Mouse (Mus musculus): Measurements from ENCODE around the gene Paqr5. TPM values are rescaled to one million over a fixed set of nuclear protein-coding genes. Genes with fewer than 3 reads are reported as not detected.
A peak's percentile ranks its signal among the peaks of the same experiment; 100 is the strongest.

Gene Paqr5
- polyA plus RNA-seq, 1 experiment = 12.4 TPM

DNA sequence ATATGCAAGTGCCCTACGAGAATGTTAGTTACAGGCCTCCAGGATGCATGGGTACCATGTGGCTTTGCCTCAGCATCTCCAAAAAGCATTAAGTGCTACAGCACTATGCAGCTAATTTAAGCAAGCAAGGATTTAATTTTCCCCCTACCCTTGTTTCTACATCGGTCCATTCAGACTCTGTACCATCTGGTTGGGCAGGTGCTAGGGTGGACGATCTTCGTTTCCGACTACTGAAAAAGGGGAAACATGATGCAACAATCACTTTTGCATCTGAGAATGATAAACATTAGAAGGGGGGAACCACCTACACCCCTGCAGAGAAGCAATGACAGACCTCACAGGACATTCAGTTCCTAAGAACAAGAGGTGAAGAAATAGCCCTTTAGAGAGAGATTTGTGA is 107.2 kb downstream of the Paqr5 start:
- no peak for TF ChIP-seq POLR2A (IDR thresholded peaks at IDR 0.05; ENCODE audit: borderline replicate concordance, extremely low read depth, low read depth, low read length)
- WGBS = 92% methylated on average over 5 of the region's 5 CpGs

DNA sequence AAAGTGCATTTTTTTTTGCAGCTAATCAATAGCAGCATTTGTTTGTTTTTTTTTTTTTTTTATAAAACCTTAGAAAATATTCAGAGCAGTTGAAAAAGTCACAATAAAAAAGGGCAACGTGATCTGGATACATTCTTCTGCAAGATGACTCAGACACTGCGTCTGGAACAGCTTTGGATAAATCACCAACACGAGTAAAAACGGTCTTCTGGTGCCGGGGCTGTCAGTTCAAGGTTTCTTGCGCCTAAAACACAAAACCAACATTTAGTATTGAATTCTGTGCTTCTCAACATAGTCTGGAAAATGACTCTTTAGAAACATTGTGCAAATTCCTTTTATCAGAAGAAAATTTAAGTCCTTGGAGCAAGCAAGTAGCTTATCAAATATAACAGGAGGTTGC is 109.2 kb downstream of the Paqr5 start:
- 0 out of 2 replicates have a peak, but pooled peaks cover 4% of the 10 kb centered on the region for H3K4me1 ChIP-seq (ENCODE audit: control insufficient read depth, insufficient read depth, low read length)
- DNase-seq = no peak
- no peak for TF ChIP-seq CTCF (IDR thresholded peaks at IDR 0.05; ENCODE audit: insufficient read depth, low read length)
- TF ChIP-seq POLR2A (IDR thresholded peaks at IDR 0.05; ENCODE audit: borderline replicate concordance, extremely low read depth, low read depth, low read length) = no peak
- 82% methylated on average over 6 of the region's 6 CpGs for WGBS
- H3K4me3 ChIP-seq (replicated peaks; ENCODE audit: extremely low read depth, low read depth, low read length) = no peak overlapping the region

More for the DNA sequence above, 107.2 kb downstream of the Paqr5 start:
- no peaks in the 10 kb centered on the region for H3K4me1 ChIP-seq (ENCODE audit: control insufficient read depth, insufficient read depth, low read length)
- no peak overlapping the region for H3K4me3 ChIP-seq (replicated peaks; ENCODE audit: extremely low read depth, low read depth, low read length)
- DNase-seq = no peak

DNA sequence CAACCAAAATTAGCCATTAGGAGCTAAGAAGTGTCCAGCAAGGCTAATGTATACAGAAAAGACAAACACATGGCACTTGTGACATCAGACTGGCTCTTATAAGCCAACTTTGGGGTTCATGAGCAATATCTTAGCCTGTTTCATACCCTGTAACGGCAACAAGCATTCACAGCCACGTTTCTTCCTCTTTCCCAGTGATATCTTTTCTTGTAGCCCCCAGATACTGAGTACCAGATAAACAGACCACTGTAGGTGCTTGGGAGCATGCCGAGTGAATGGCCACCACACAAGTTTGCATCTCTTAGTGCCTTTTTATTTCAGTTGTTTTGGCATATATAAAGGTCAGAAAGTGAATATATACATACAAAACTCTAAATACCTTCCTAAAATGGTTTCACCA is 109.7 kb downstream of the Paqr5 start:
- TF ChIP-seq POLR2A (IDR thresholded peaks at IDR 0.05; ENCODE audit: borderline replicate concordance, extremely low read depth, low read depth, low read length) (no peak), CTCF (IDR thresholded peaks at IDR 0.05; ENCODE audit: insufficient read depth, low read length) (no peak)
- WGBS = 89% methylated on average over 3 of the region's 3 CpGs

GRCm38 (mm10) chr9:61915393-61916005 is 111.2 kb downstream of the Paqr5 start:
- TF ChIP-seq POLR2A (IDR thresholded peaks at IDR 0.05; ENCODE audit: borderline replicate concordance, extremely low read depth, low read depth, low read length) = no peak
- no peak for TF ChIP-seq CTCF (IDR thresholded peaks at IDR 0.05; ENCODE audit: insufficient read depth, low read length)
- no peak for DNase-seq
- 54% methylated on average over 4 of the region's 4 CpGs for WGBS
- Histone ChIP-seq H3K4me1 (ENCODE audit: control insufficient read depth, insufficient read depth, low read length) (0 out of 2 replicates have a peak, but pooled peaks cover 4% of the 10 kb centered on the region), H3K4me3 (replicated peaks; ENCODE audit: extremely low read depth, low read depth, low read length) (no peak overlapping the region)

More for the DNA sequence above, 109.7 kb downstream of the Paqr5 start:
- Histone ChIP-seq H3K4me3 (replicated peaks; ENCODE audit: extremely low read depth, low read depth, low read length) (no peak overlapping the region), H3K4me1 (ENCODE audit: control insufficient read depth, insufficient read depth, low read length) (0 out of 2 replicates have a peak, but pooled peaks cover 4% of the 10 kb centered on the region)
- DNase-seq = no peak

GRCm38 (mm10) chr9:61914917-61915300 is 111.7 kb downstream of the Paqr5 start:
- 2% methylated on average over 13 of the region's 13 CpGs for WGBS
- DNase-seq = no peak
- no peak for TF ChIP-seq CTCF (IDR thresholded peaks at IDR 0.05; ENCODE audit: insufficient read depth, low read length)
- TF ChIP-seq POLR2A (IDR thresholded peaks at IDR 0.05; ENCODE audit: borderline replicate concordance, extremely low read depth, low read depth, low read length) = no peak
- Histone ChIP-seq H3K4me1 (ENCODE audit: control insufficient read depth, insufficient read depth, low read length) (0 out of 2 replicates have a peak, but pooled peaks cover 4% of the 10 kb centered on the region), H3K4me3 (replicated peaks; ENCODE audit: extremely low read depth, low read depth, low read length) (peak overlapping the region; percentile 78)

DNA sequence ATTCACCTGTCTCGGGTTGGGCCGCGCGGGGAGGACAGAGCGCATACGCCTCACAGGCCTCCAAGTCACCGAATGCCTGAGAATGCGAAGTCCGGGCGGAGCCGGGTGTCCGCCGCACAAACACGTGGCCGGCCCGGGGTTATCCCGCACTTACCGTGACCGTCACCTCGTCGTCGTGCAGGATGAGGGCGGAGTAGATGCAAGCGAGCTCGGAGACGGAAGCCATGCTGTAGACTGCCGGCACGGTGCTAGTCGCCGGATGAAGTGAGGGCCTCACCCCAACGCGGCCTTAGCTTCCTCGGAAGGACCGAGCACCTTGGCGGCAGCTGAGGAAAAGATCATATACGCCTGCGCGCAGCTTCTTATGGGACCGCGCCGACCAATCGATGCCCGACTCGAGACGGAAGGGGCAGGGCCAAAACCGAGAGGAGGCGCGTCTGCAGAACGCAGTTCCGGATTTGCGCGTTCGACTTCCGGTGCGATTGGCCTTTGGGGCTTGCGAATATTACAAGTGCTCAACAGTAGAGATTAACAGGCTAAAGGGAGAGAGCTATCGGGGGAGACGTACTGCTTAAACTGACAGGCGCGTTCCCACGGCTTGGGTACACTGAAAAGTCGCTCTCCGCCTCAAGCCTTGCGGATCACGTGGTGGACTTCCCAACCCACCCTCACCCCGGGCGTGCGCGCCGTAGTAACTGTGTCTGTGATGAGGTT is 112.3 kb downstream of the Paqr5 start, which contains the start of gene Rplp1:
Rplp1 (minus strand) TSS at position 340 of the 714 bp plus-strand sequence.
- peak; percentile 96 for DNase-seq
- Histone ChIP-seq H3K4me1 (ENCODE audit: control insufficient read depth, insufficient read depth, low read length) (0 out of 2 replicates have a peak, but pooled peaks cover 4% of the 10 kb centered on the region), H3K4me3 (replicated peaks; ENCODE audit: extremely low read depth, low read depth, low read length) (peak within 1 kb of the TSS; percentile 78)
- WGBS = under 1% methylated on average over 70 of the region's 70 CpGs
- TF ChIP-seq CTCF (IDR thresholded peaks at IDR 0.05; ENCODE audit: insufficient read depth, low read length) = no peak
- peak; percentile 92 for TF ChIP-seq POLR2A (IDR thresholded peaks at IDR 0.05; ENCODE audit: borderline replicate concordance, extremely low read depth, low read depth, low read length)

GRCm38 (mm10) chr9:61911300-61912128 is 115.1 kb downstream of the Paqr5 start:
- TF ChIP-seq POLR2A (IDR thresholded peaks at IDR 0.05; ENCODE audit: borderline replicate concordance, extremely low read depth, low read depth, low read length) = no peak
- TF ChIP-seq CTCF (IDR thresholded peaks at IDR 0.05; ENCODE audit: insufficient read depth, low read length) = no peak
- 67% methylated on average over 6 of the region's 6 CpGs for WGBS

GRCm38 (mm10) chr9:61910526-61911256 is 116.0 kb downstream of the Paqr5 start:
- TF ChIP-seq POLR2A (IDR thresholded peaks at IDR 0.05; ENCODE audit: borderline replicate concordance, extremely low read depth, low read depth, low read length) (no peak), CTCF (IDR thresholded peaks at IDR 0.05; ENCODE audit: insufficient read depth, low read length) (no peak)
- DNase-seq = no peak
- 57% methylated on average over 20 of the region's 20 CpGs for WGBS
- Histone ChIP-seq H3K4me3 (replicated peaks; ENCODE audit: extremely low read depth, low read depth, low read length) (no peak overlapping the region), H3K4me1 (ENCODE audit: control insufficient read depth, insufficient read depth, low read length) (0 out of 2 replicates have a peak, but pooled peaks cover 4% of the 10 kb centered on the region)

More at GRCm38 (mm10) chr9:61911300-61912128, 115.1 kb downstream of the Paqr5 start:
- H3K4me3 ChIP-seq (replicated peaks; ENCODE audit: extremely low read depth, low read depth, low read length) = no peak overlapping the region
- no peak for DNase-seq
- 0 out of 2 replicates have a peak, but pooled peaks cover 4% of the 10 kb centered on the region for H3K4me1 ChIP-seq (ENCODE audit: control insufficient read depth, insufficient read depth, low read length)

Measured in lung, adult 2 months (tissue).